Mouse (Mus musculus) lung, embryonic 16.5 days (tissue): ENCODE data around the gene Gls. TPM values are rescaled to one million over a fixed set of nuclear protein-coding genes. Genes with fewer than 3 reads are reported as not detected.

ENCODE experiments used
- ATAC-seq: fragments of 200-750 bp; cut with Nextera tagmentation; 2 replicates; pipeline ENCODE4 v1.8.0; 2017; ENCODE audit warnings: low read depth, mild to moderate bottlenecking, moderate library complexity
- H3K27ac ChIP-seq: fragments of 300-500 bp; sonication (generic); 2 replicates; pipeline ENCODE4 v1.5.1; 2014; ENCODE audit warnings: mild to moderate bottlenecking, control low read depth, low read length
- H3K27me3 ChIP-seq: fragments of 300-500 bp; sonication (generic); 2 replicates; pipeline ENCODE4 v1.6.1; 2014; ENCODE audit warnings: low read depth, low read length, mixed read lengths; ENCODE audit not compliant: control insufficient read depth, insufficient read depth
- H3K36me3 ChIP-seq: fragments of 300-500 bp; sonication (generic); 2 replicates; pipeline ENCODE4 v1.6.1; 2014; ENCODE audit warnings: low read length; ENCODE audit not compliant: control insufficient read depth, insufficient read depth
- H3K4me1 ChIP-seq: fragments of 300-500 bp; sonication (generic); replicated peaks from 2 replicates; pipeline ENCODE4 v1.6.1; 2014; ENCODE audit warnings: low read length, mixed read lengths; ENCODE audit not compliant: control insufficient read depth, insufficient read depth
- H3K4me2 ChIP-seq: fragments of 300-500 bp; sonication (generic); 2 replicates; pipeline ENCODE4 v1.6.1; 2014; ENCODE audit warnings: low read depth, low read length, control low read depth
- H3K4me3 ChIP-seq: fragments of 300-500 bp; sonication (generic); 2 replicates; pipeline ENCODE4 v1.5.1; 2014; ENCODE audit warnings: mild to moderate bottlenecking, low read length, control low read depth
- H3K9ac ChIP-seq: fragments of 300-500 bp; sonication (generic); 2 replicates; pipeline ENCODE4 v1.6.1; 2014; ENCODE audit warnings: low read length, control low read depth
- H3K9me3 ChIP-seq: fragments of 300-500 bp; sonication (generic); 2 replicates; pipeline ENCODE4 v1.6.1; 2016; ENCODE audit warnings: low read length; ENCODE audit not compliant: control insufficient read depth
- WGBS: fragments of 180-500 bp; shearing (Covaris S2); extraction: QIAGEN DNeasy Blood & Tissue Kit; methylation state at CpG from one replicate; pipeline ENCODE4 v1.1.7; 2014; 5-methylcytosine and 5-hydroxymethylcytosine counted together
- polyA plus RNA-seq: library from polyadenylated mRNA; unstranded; fragments of >200 nt; fragmentation: Nextera tagmentation; extraction: Ambion mirVana; gene quantifications from 2 replicates; pipeline ENCODE4 v1.2.1, GENCODE M21; 2015

Gls gene
- polyA plus RNA-seq, 1 experiment from 2014 or later: 12.8 TPM

DNA sequence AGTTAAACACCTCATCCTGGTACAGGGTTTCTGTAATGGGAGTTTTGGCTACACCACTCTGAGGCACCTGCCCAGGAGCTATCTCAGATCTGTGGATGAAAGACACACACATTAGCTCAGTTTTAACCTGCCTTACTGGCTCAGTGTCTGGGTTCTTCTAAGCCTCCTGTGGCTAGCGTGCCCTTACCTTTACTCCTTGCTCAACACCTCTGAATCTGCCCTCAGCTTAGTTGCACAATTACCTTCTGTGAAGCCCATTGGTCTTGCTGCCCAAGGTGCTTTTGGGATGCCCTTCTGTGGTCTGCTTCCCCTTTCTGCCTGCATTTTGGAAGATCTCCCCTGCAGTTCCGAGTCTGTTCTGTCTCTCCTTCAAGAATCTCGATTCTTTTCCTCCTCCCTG, 108.2 kb downstream of the Gls start:
- Histone ChIP-seq H3K36me3 (peaks cover 6% of the 10 kb centered on the region), H3K4me2 (no peak overlapping the region), H3K4me3 (no peak overlapping the region), H3K9me3 (no peaks in the 10 kb centered on the region), H3K9ac (no peak overlapping the region), H3K27ac (no peak overlapping the region), H3K27me3 (no peaks in the 10 kb centered on the region), H3K4me1 (peaks cover 6% of the 10 kb centered on the region)
- ATAC-seq: no peak
- WGBS: 75% methylated on average over 3 of the region's 3 CpGs

DNA sequence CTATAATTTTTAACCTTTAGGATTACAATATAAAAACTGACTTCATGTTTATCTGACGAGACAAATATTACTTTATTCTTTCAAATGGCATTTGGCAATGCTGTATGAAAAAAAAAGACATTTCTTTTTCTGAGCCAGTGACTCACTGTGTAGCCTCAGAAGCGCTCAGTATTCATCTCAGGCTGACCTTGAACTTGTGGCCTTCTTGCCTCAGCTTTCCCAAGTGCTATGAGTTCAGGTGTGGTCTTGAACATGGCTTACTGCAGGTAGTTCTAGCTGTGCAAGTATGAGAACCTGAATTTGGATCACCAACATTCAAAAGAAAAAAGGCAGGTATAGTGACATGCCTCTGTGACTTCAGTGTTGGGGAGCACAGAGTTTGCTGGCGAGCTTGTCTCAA, 112.0 kb downstream of the Gls start:
- no peaks in the 10 kb centered on the region for H3K36me3 ChIP-seq
- H3K4me1 ChIP-seq: peaks cover 10% of the 10 kb centered on the region
- H3K4me2 ChIP-seq: no peak overlapping the region
- H3K9ac ChIP-seq: no peak overlapping the region
- no peak for ATAC-seq
- H3K27me3 ChIP-seq: no peaks in the 10 kb centered on the region
- H3K4me3 ChIP-seq: no peak overlapping the region
- 80% methylated on average over 3 of the region's 3 CpGs for WGBS
- H3K27ac ChIP-seq: no peak overlapping the region
- no peaks in the 10 kb centered on the region for H3K9me3 ChIP-seq

- 30% methylated on average over 10 of the region's 10 CpGs for WGBS
- H3K4me3 ChIP-seq: peak overlapping the region; percentile 77
Measured at GRCm38 (mm10) chr1:52120191-52120590, 112.8 kb downstream of the Gls start.

DNA sequence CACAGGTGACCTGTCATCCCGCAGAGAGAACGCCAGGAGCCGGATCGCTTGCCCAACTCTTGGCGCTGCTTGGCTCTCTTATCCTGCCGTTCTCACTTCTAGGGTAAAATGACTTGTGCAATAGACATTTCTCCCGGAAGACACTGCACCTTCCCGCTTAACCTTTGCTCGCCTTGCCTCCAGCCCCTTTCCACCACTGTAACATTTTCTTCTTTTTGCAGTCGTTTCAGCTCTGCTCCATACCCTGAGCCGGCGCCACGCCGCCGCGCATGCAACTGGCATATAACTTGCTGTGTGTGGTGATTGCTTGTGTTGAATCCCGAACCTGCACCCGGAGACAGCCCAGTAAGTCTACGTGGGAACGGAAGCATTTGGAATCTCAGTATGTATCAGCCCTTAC, 113.3 kb downstream of the Gls start:
- H3K9me3 ChIP-seq: no peaks in the 10 kb centered on the region
- ATAC-seq: no peak; the same call in none of the 2 replicates
- H3K4me3 ChIP-seq: peak overlapping the region; percentile 77
- WGBS: under 1% methylated on average over 20 of the region's 20 CpGs
- peaks cover 10% of the 10 kb centered on the region for H3K4me1 ChIP-seq
- H3K4me2 ChIP-seq: peak overlapping the region; percentile 76
- H3K27ac ChIP-seq: peak overlapping the region; percentile 52
- H3K36me3 ChIP-seq: no peaks in the 10 kb centered on the region
- peak overlapping the region; percentile 73 for H3K9ac ChIP-seq
- no peaks in the 10 kb centered on the region for H3K27me3 ChIP-seq

More at GRCm38 (mm10) chr1:52120191-52120590, 112.8 kb downstream of the Gls start:
- no peak for ATAC-seq
- Histone ChIP-seq H3K27me3 (no peaks in the 10 kb centered on the region), H3K36me3 (no peaks in the 10 kb centered on the region), H3K4me1 (peaks cover 10% of the 10 kb centered on the region), H3K27ac (no peak overlapping the region), H3K4me2 (peak overlapping the region; percentile 76), H3K9me3 (no peaks in the 10 kb centered on the region), H3K9ac (peak overlapping the region; percentile 73)

- H3K27ac ChIP-seq: peak within 1 kb of the TSS; percentile 53
- WGBS: 3% methylated on average over 37 of the region's 37 CpGs
- H3K4me3 ChIP-seq: peak within 1 kb of the TSS; percentile 77
- no peaks in the 10 kb centered on the region for H3K36me3 ChIP-seq
- peaks cover 10% of the 10 kb centered on the region for H3K4me1 ChIP-seq
- H3K9ac ChIP-seq: peak within 1 kb of the TSS; percentile 73
- ATAC-seq: peak; percentile 96
- H3K27me3 ChIP-seq: no peaks in the 10 kb centered on the region
- peak within 1 kb of the TSS; percentile 76 for H3K4me2 ChIP-seq
- no peaks in the 10 kb centered on the region for H3K9me3 ChIP-seq
Measured at GRCm38 (mm10) chr1:52118860-52119591, 114.0 kb downstream of the Gls start, which contains the start of gene Stat1. Stat1 (plus strand) TSS chr1:52119440.

DNA sequence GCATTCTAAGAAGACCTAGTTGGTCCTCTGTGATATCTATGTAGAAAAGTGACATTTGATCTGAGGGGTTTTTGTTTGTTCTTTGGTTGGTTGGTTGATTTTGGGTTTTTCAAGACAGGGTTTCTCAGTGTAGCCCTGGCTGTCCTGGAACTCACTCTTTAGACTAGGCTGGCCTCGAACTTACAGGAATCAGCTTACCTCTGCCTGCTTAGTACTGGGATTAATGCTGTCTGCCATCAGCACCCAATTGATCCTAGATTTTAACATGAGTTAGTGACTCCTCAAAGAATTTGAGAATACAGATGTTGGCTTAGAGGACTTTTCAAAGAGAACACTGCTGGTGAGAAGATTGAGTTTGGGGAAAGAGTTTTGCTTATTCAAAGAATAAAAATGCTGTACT, 115.3 kb downstream of the Gls start:
- Histone ChIP-seq H3K4me2 (no peak overlapping the region), H3K9me3 (no peaks in the 10 kb centered on the region), H3K9ac (no peak overlapping the region), H3K27ac (no peak overlapping the region), H3K27me3 (no peaks in the 10 kb centered on the region), H3K36me3 (no peaks in the 10 kb centered on the region), H3K4me3 (no peak overlapping the region), H3K4me1 (peaks cover 15% of the 10 kb centered on the region)
- 93% methylated on average over 1 of the region's 1 CpGs for WGBS
- no peak for ATAC-seq

DNA sequence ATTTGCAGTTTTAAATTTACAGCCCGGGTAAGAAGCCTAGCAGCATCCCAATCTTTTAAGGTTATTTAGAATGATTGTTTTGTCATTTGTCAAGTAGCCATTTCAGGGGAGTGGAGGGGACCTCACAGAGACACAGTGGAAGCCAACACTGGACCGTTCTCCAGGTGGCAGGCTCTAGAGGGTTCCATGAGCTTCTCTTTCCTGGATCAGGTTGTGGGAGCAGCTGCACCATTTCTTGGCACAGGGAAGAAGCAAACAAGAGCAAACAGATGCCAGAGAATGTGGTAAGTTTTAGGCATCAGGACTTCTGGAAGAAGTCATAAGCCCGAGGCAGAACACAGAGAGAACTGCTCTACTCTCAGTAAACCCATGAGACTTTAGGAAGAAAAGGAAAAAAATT, 116.6 kb downstream of the Gls start:
- no peaks in the 10 kb centered on the region for H3K36me3 ChIP-seq
- ATAC-seq: no peak
- H3K9me3 ChIP-seq: no peaks in the 10 kb centered on the region
- 64% methylated on average over 3 of the region's 3 CpGs for WGBS
- H3K27ac ChIP-seq: no peak overlapping the region
- H3K27me3 ChIP-seq: no peaks in the 10 kb centered on the region
- H3K4me2 ChIP-seq: no peak overlapping the region
- peaks cover 15% of the 10 kb centered on the region for H3K4me1 ChIP-seq
- no peak overlapping the region for H3K4me3 ChIP-seq
- no peak overlapping the region for H3K9ac ChIP-seq

DNA sequence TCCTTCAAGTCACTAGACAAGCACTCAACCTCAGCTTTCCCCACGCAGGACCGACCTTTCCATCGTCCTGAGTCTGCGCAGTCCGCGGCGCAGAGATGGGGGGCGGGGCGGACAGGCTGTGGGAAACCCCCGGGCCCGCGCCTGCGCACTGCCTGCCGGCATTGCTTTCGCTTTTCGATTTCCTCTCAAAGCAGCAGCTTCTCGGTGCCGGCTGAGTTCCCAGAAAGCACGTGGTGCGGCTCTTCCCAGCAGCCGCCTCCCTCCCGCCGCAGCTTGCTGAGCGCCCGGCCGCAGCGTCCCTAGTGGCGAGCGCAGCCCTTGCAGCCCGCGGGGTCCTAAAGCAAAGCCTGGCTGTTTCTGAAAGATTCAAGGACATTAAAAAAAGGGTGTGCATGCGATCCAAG, 119.4 kb downstream of the Gls start:
- Histone ChIP-seq H3K4me1 (peaks cover 7% of the 10 kb centered on the region), H3K27ac (peak overlapping the region; percentile 86), H3K36me3 (no peaks in the 10 kb centered on the region), H3K4me2 (peak overlapping the region; percentile 78), H3K4me3 (peak overlapping the region; percentile 48), H3K9me3 (no peaks in the 10 kb centered on the region), H3K9ac (peak overlapping the region; percentile 72), H3K27me3 (no peaks in the 10 kb centered on the region)
- peak; percentile 98 for ATAC-seq
- WGBS: 0% methylated on average over 32 of the region's 32 CpGs
